8 mouse cellular contexts compared by ENCODE assay signal in the genomic region with DNA sequence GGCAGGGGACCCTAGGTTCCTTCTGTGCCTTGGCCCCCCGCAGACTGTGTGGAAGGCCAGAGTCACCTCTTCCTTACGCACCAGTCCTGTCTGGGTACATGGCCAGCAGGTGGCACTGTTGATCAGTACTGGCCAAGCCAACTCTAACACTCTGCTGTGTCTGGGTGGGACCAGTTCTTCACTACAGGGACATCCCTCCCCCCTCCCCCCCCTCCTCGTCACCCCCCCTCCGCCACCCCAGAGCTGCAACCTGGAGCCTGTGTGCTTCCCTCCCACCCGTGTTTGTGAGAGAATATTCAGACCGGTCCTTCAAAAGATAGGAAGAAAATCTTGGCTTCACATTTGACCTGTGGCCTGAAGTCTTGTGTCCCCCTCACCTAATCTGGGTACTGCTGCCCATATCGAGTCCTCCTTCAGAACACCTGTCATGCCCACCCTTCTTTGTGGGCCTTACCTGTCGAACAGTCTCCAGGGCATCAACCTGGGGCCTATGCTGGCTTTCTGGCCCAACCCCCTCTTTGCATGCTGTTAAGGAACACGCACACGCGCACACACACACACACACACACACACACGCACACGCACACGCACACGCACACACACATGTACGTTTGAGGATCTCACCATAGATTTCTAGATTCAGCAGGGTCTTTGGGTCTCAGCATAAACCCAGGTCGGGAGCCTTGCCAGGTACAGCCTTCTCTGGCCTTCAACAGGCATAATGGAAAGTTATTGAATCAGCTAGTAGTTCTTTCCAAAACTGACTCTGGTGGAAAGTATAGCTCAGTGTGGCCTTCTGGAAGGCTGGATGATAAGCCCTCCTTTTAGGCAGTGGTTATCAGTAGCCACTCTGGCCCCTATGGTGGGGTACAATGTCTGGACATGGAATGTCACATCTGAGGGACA. TPM values are rescaled to one million over a fixed set of nuclear protein-coding genes. Genes with fewer than 3 reads are reported as not detected.
DNase-seq lines count a peak whose midpoint lies in the region; ATAC-seq lines count a peak whose summit lies in the region.

No protein-coding gene starts in this region.

- H3K36me3 ChIP-seq in intestine, embryonic 15.5 days = peaks cover 8% of the 10 kb centered on the region

- intact Hi-C loops in left cerebral cortex, postnatal 25 days (cut with DNase I) = loop anchor here (1.0 to 10.0 kb wide), 5 partner anchors 33 to 386 kb away; a partner anchor contains a TSS

- no peak overlapping the region for H3K4me2 ChIP-seq in intestine, embryonic 15.5 days (replicated peaks)

- peak; percentile 90 for ATAC-seq in intestine, embryonic 15.5 days

- 53% methylated on average over 17 of the region's 17 CpGs for WGBS in intestine, embryonic 15.5 days

- no peak overlapping the region for H3K4me3 ChIP-seq in intestine, embryonic 15.5 days (replicated peaks)

- no peak overlapping the region for H3K9ac ChIP-seq in intestine, embryonic 15.5 days

- H3K27me3 ChIP-seq in intestine, embryonic 15.5 days (replicated peaks) = no peaks in the 10 kb centered on the region

- H3K27ac ChIP-seq in intestine, embryonic 15.5 days = no peak overlapping the region

- DNase-seq in adrenal gland, adult 2 months = peak; percentile 90
- peak; percentile 76 for DNase-seq in embryo, embryonic 11.5 days (ENCODE audit: low read depth, low spot score)
- peak; percentile 83 to 89 for DNase-seq in gastrocnemius, postnatal 4 days (ENCODE audit: low spot score in 2 of 2)
- peak; percentile 84 to 86 for DNase-seq in left cerebral cortex, postnatal 25 days (ENCODE audit: low spot score in 2 of 2)
- peak; percentile 88 for DNase-seq in mesoderm, embryonic 11.5 days (ENCODE audit: low read depth, low spot score)
- DNase-seq in right cerebral cortex, postnatal 25 days = peak; percentile 82
- peak; percentile 91 for DNase-seq in urinary bladder, postnatal 25 days (ENCODE audit: low spot score)

- no peaks in the 10 kb centered on the region for H3K9me3 ChIP-seq in intestine, embryonic 15.5 days

- no peaks in the 10 kb centered on the region for H3K4me1 ChIP-seq in intestine, embryonic 15.5 days (replicated peaks)

RNA-seq across cellular contexts. Expression of a gene that starts 9.6 kb away (rescaled TPM):
- 10 to 100 TPM; 44.8 to 45.6 TPM for total RNA-seq in adrenal gland, adult 2 months (2021)
- 25.5 and 25.7 TPM in 2 replicates for polyA plus RNA-seq in adrenal gland, adult 2 months (2012; rRNA removed)
- 10 to 100 TPM; 20.8 to 22.0 TPM for total RNA-seq in gastrocnemius, postnatal 4 days (2021)
- polyA plus RNA-seq in intestine, embryonic 15.5 days (2015; fragmentation: Nextera tagmentation; extraction: Ambion mirVana) = 97.9 and 131 TPM in 2 replicates
- 10 to 100 TPM; 27.3 to 27.8 TPM for total RNA-seq in left cerebral cortex, postnatal 25 days (2021)

RNA-seq across cellular contexts. Expression of a gene that starts 9.9 kb away (rescaled TPM):
- total RNA-seq in adrenal gland, adult 2 months (2021) = 10 to 100 TPM; 15.2 to 19.2 TPM
- 20.4 and 21.2 TPM in 2 replicates for polyA plus RNA-seq in adrenal gland, adult 2 months (2012; rRNA removed)
- 1 to 10 TPM; 6.9 to 9.0 TPM for total RNA-seq in gastrocnemius, postnatal 4 days (2021)
- 12.7 and 14.0 TPM in 2 replicates for polyA plus RNA-seq in intestine, embryonic 15.5 days (2015; fragmentation: Nextera tagmentation; extraction: Ambion mirVana)
- total RNA-seq in left cerebral cortex, postnatal 25 days (2021) = 10 to 100 TPM; 13.2 to 16.6 TPM

RNA-seq across cellular contexts. Expression of a gene that starts 32.9 kb away (rescaled TPM):
- total RNA-seq in adrenal gland, adult 2 months (2021) = 100 to 1,000 TPM in 1 of 2 experiments, 10 to 100 TPM in 1; 71.7 to 105 TPM
- 156 and 157 TPM in 2 replicates for polyA plus RNA-seq in adrenal gland, adult 2 months (2012; rRNA removed)
- 10 to 100 TPM; 18.5 to 21.0 TPM for total RNA-seq in gastrocnemius, postnatal 4 days (2021)
- 53.8 and 54.5 TPM in 2 replicates for polyA plus RNA-seq in intestine, embryonic 15.5 days (2015; fragmentation: Nextera tagmentation; extraction: Ambion mirVana)
- 10 to 100 TPM; 35.7 to 35.9 TPM for total RNA-seq in left cerebral cortex, postnatal 25 days (2021)
